Mouse (Mus musculus) midbrain, embryonic 11.5 days (tissue): ENCODE data around the gene Gabrg3. TPM values are rescaled to one million over a fixed set of nuclear protein-coding genes. Genes with fewer than 3 reads are reported as not detected.

ENCODE experiments used
- ATAC-seq: fragments of 200-750 bp; cut with Nextera tagmentation; 2 replicates; pipeline ENCODE4 v1.8.0; 2017; ENCODE audit warnings: moderate TSS enrichment, moderate library complexity; ENCODE audit not compliant: low FRiP score
- DNase-seq: peaks from one replicate; pipeline ENCODE4 v3.0.0; 2015; ENCODE audit warnings: low spot score; ENCODE audit errors: missing footprints
- H3K27ac ChIP-seq: fragments of 300-500 bp; sonication (generic); 2 replicates; pipeline ENCODE4 v1.5.1; 2014; ENCODE audit warnings: low read depth, low read length
- H3K27me3 ChIP-seq: fragments of 300-500 bp; sonication (generic); 2 replicates; pipeline ENCODE4 v1.6.1; 2014; ENCODE audit warnings: mild to moderate bottlenecking, low read length, moderate library complexity, mixed read lengths; ENCODE audit not compliant: control insufficient read depth, insufficient read depth
- H3K36me3 ChIP-seq: fragments of 300-500 bp; sonication (generic); 2 replicates; pipeline ENCODE4 v1.6.1; 2014; ENCODE audit warnings: mild to moderate bottlenecking, low read length, moderate library complexity, mixed read lengths; ENCODE audit not compliant: control insufficient read depth, insufficient read depth
- H3K4me1 ChIP-seq: fragments of 300-500 bp; sonication (generic); 2 replicates; pipeline ENCODE4 v1.6.1; 2014; ENCODE audit warnings: low read length; ENCODE audit not compliant: control insufficient read depth, insufficient read depth
- H3K4me2 ChIP-seq: fragments of 300-500 bp; sonication (generic); 2 replicates; pipeline ENCODE4 v1.6.1; 2014; ENCODE audit warnings: mild to moderate bottlenecking, moderate library complexity
- H3K4me3 ChIP-seq: fragments of 300-500 bp; sonication (generic); 2 replicates; pipeline ENCODE4 v1.5.1; 2014; ENCODE audit warnings: low read depth, low read length
- H3K9ac ChIP-seq: fragments of 300-500 bp; sonication (generic); 2 replicates; pipeline ENCODE4 v1.6.1; 2014; ENCODE audit warnings: low read length
- H3K9me3 ChIP-seq: fragments of 300-500 bp; sonication (generic); 2 replicates; pipeline ENCODE4 v1.6.1; 2016; ENCODE audit warnings: low read length; ENCODE audit not compliant: control insufficient read depth
- WGBS: fragments of 180-500 bp; shearing (Covaris S2); extraction: QIAGEN DNeasy Blood & Tissue Kit; methylation state at CpG from one replicate; pipeline ENCODE4 v1.1.7; 2014; 5-methylcytosine and 5-hydroxymethylcytosine counted together
- polyA plus RNA-seq: library from polyadenylated mRNA; unstranded; fragments of >200 nt; fragmentation: Nextera tagmentation; extraction: Ambion mirVana; gene quantifications from 2 replicates; pipeline ENCODE4 v1.2.1, GENCODE M21; 2014

Gene Gabrg3
- polyA plus RNA-seq, 1 experiment from 2014 or later, result 0.31 TPM

GRCm38 (mm10) chr7:57330240-57330639 is 56.7 kb downstream of the Gabrg3 start:
- WGBS, result 88% methylated on average over 4 of the region's 4 CpGs

GRCm38 (mm10) chr7:57324473-57324872 is 62.5 kb downstream of the Gabrg3 start:
- no peaks in the 10 kb centered on the region for H3K27me3 ChIP-seq
- H3K27ac ChIP-seq, result no peak overlapping the region
- no peaks in the 10 kb centered on the region for H3K36me3 ChIP-seq
- 69% methylated on average over 3 of the region's 3 CpGs for WGBS
- ATAC-seq (no peak), DNase-seq (no peak)
- no peak overlapping the region for H3K9ac ChIP-seq
- no peak overlapping the region for H3K4me3 ChIP-seq
- no peak overlapping the region for H3K4me2 ChIP-seq
- no peaks in the 10 kb centered on the region for H3K4me1 ChIP-seq
- no peaks in the 10 kb centered on the region for H3K9me3 ChIP-seq

More at GRCm38 (mm10) chr7:57330240-57330639, 56.7 kb downstream of the Gabrg3 start:
- H3K36me3 ChIP-seq, result no peaks in the 10 kb centered on the region
- no peak overlapping the region for H3K4me3 ChIP-seq
- no peak for ATAC-seq
- H3K4me1 ChIP-seq, result no peaks in the 10 kb centered on the region
- H3K27me3 ChIP-seq, result no peaks in the 10 kb centered on the region
- no peak for DNase-seq
- no peak overlapping the region for H3K9ac ChIP-seq
- H3K9me3 ChIP-seq, result no peaks in the 10 kb centered on the region
- H3K4me2 ChIP-seq, result no peak overlapping the region
- H3K27ac ChIP-seq, result no peak overlapping the region

GRCm38 (mm10) chr7:57322086-57322485 is 64.9 kb downstream of the Gabrg3 start:
- DNase-seq, result no peak
- H3K36me3 ChIP-seq, result no peaks in the 10 kb centered on the region
- H3K4me3 ChIP-seq, result no peak overlapping the region
- H3K27ac ChIP-seq, result no peak overlapping the region
- no peaks in the 10 kb centered on the region for H3K9me3 ChIP-seq
- no peaks in the 10 kb centered on the region for H3K4me1 ChIP-seq
- no peaks in the 10 kb centered on the region for H3K27me3 ChIP-seq
- no peak for ATAC-seq
- no peak overlapping the region for H3K9ac ChIP-seq
- 86% methylated on average over 1 of the region's 1 CpGs for WGBS
- no peak overlapping the region for H3K4me2 ChIP-seq

GRCm38 (mm10) chr7:57314971-57315370 is 72.0 kb downstream of the Gabrg3 start:
- ATAC-seq (no peak), DNase-seq (no peak)
- H3K9me3 ChIP-seq, result no peaks in the 10 kb centered on the region
- H3K36me3 ChIP-seq, result no peaks in the 10 kb centered on the region
- H3K4me1 ChIP-seq, result no peaks in the 10 kb centered on the region
- H3K4me2 ChIP-seq, result no peak overlapping the region
- H3K9ac ChIP-seq, result no peak overlapping the region
- no peaks in the 10 kb centered on the region for H3K27me3 ChIP-seq
- WGBS, result 88% methylated on average over 1 of the region's 1 CpGs
- H3K27ac ChIP-seq, result no peak overlapping the region
- no peak overlapping the region for H3K4me3 ChIP-seq

GRCm38 (mm10) chr7:57312018-57312417 is 75.0 kb downstream of the Gabrg3 start:
- 90% methylated on average over 2 of the region's 2 CpGs for WGBS
- Histone ChIP-seq H3K27ac (no peak overlapping the region), H3K36me3 (no peaks in the 10 kb centered on the region), H3K27me3 (no peaks in the 10 kb centered on the region), H3K4me2 (no peak overlapping the region), H3K4me3 (no peak overlapping the region), H3K4me1 (no peaks in the 10 kb centered on the region), H3K9me3 (no peaks in the 10 kb centered on the region), H3K9ac (no peak overlapping the region)
- ATAC-seq (no peak), DNase-seq (no peak)

- H3K27me3 ChIP-seq, result no peaks in the 10 kb centered on the region
- ATAC-seq (no peak), DNase-seq (no peak)
- no peaks in the 10 kb centered on the region for H3K36me3 ChIP-seq
- H3K4me2 ChIP-seq, result no peak overlapping the region
- no peak overlapping the region for H3K4me3 ChIP-seq
- WGBS, result 91% methylated on average over 1 of the region's 1 CpGs
- H3K4me1 ChIP-seq, result no peaks in the 10 kb centered on the region
- no peaks in the 10 kb centered on the region for H3K9me3 ChIP-seq
- H3K9ac ChIP-seq, result no peak overlapping the region
- H3K27ac ChIP-seq, result no peak overlapping the region
These were observed 79.7 kb downstream of the Gabrg3 start for GRCm38 (mm10) chr7:57307337-57307736.

- Histone ChIP-seq H3K27ac (no peak overlapping the region), H3K4me3 (no peak overlapping the region), H3K27me3 (no peaks in the 10 kb centered on the region), H3K9me3 (no peaks in the 10 kb centered on the region), H3K4me1 (no peaks in the 10 kb centered on the region), H3K4me2 (no peak overlapping the region), H3K9ac (no peak overlapping the region), H3K36me3 (no peaks in the 10 kb centered on the region)
- no peak for DNase-seq
- no peak for ATAC-seq
- WGBS, result 84% methylated on average over 3 of the region's 3 CpGs
These were observed 90.3 kb downstream of the Gabrg3 start for GRCm38 (mm10) chr7:57296639-57297038.

GRCm38 (mm10) chr7:57294127-57294526 is 92.9 kb downstream of the Gabrg3 start:
- no peak overlapping the region for H3K27ac ChIP-seq
- no peaks in the 10 kb centered on the region for H3K27me3 ChIP-seq
- H3K4me3 ChIP-seq, result no peak overlapping the region
- DNase-seq (no peak), ATAC-seq (no peak)
- no peaks in the 10 kb centered on the region for H3K9me3 ChIP-seq
- H3K4me2 ChIP-seq, result no peak overlapping the region
- H3K36me3 ChIP-seq, result no peaks in the 10 kb centered on the region
- no peaks in the 10 kb centered on the region for H3K4me1 ChIP-seq
- no peak overlapping the region for H3K9ac ChIP-seq
- 79% methylated on average over 1 of the region's 1 CpGs for WGBS

GRCm38 (mm10) chr7:57293564-57293963 is 93.4 kb downstream of the Gabrg3 start:
- 92% methylated on average over 6 of the region's 6 CpGs for WGBS

GRCm38 (mm10) chr7:57283186-57283585 is 103.8 kb downstream of the Gabrg3 start:
- Histone ChIP-seq H3K27ac (no peak overlapping the region), H3K4me2 (no peak overlapping the region), H3K27me3 (no peaks in the 10 kb centered on the region), H3K4me1 (no peaks in the 10 kb centered on the region), H3K9me3 (no peaks in the 10 kb centered on the region), H3K36me3 (no peaks in the 10 kb centered on the region), H3K4me3 (no peak overlapping the region), H3K9ac (no peak overlapping the region)
- WGBS, result 88% methylated on average over 6 of the region's 6 CpGs
- ATAC-seq (no peak), DNase-seq (no peak)

More at GRCm38 (mm10) chr7:57293564-57293963, 93.4 kb downstream of the Gabrg3 start:
- no peaks in the 10 kb centered on the region for H3K27me3 ChIP-seq
- no peak overlapping the region for H3K9ac ChIP-seq
- no peak overlapping the region for H3K4me2 ChIP-seq
- H3K4me1 ChIP-seq, result no peaks in the 10 kb centered on the region
- H3K27ac ChIP-seq, result no peak overlapping the region
- no peak for DNase-seq
- no peak for ATAC-seq
- no peaks in the 10 kb centered on the region for H3K9me3 ChIP-seq
- no peak overlapping the region for H3K4me3 ChIP-seq
- no peaks in the 10 kb centered on the region for H3K36me3 ChIP-seq
